Mouse (Mus musculus): ENCODE measurements around the gene Nbea. TPM values are rescaled to one million over a fixed set of nuclear protein-coding genes. Genes with fewer than 3 reads are reported as not detected.
A peak's percentile ranks its signal among the peaks of the same experiment; 100 is the strongest.

The Nbea gene
- polyA plus RNA-seq, 1 experiment from 2014 or later = 8.9 TPM

- Histone ChIP-seq H3K36me3 (no peaks in the 10 kb centered on the region), H3K4me3 (replicated peaks) (no peak overlapping the region), H3K9ac (no peak overlapping the region), H3K9me3 (no peaks in the 10 kb centered on the region), H3K4me1 (no peaks in the 10 kb centered on the region), H3K27ac (no peak overlapping the region), H3K4me2 (no peak overlapping the region), H3K27me3 (replicated peaks) (no peaks in the 10 kb centered on the region)
- ATAC-seq (ENCODE audit: insufficient read depth, low FRiP score, low read depth) = no peak
- 53% methylated on average over 2 of the region's 2 CpGs for WGBS
These were observed 295.7 kb downstream of the Nbea start for GRCm38 (mm10) chr3:55887829-55888210.

GRCm38 (mm10) chr3:55887193-55887828 lies 296.2 kb downstream of the Nbea start:
- ATAC-seq (ENCODE audit: insufficient read depth, low FRiP score, low read depth) = no peak
- 65% methylated on average over 10 of the region's 10 CpGs for WGBS
- Histone ChIP-seq H3K4me1 (no peaks in the 10 kb centered on the region), H3K9me3 (no peaks in the 10 kb centered on the region), H3K27me3 (replicated peaks) (no peaks in the 10 kb centered on the region), H3K4me3 (replicated peaks) (no peak overlapping the region), H3K4me2 (no peak overlapping the region), H3K27ac (no peak overlapping the region), H3K36me3 (no peaks in the 10 kb centered on the region), H3K9ac (no peak overlapping the region)

DNA sequence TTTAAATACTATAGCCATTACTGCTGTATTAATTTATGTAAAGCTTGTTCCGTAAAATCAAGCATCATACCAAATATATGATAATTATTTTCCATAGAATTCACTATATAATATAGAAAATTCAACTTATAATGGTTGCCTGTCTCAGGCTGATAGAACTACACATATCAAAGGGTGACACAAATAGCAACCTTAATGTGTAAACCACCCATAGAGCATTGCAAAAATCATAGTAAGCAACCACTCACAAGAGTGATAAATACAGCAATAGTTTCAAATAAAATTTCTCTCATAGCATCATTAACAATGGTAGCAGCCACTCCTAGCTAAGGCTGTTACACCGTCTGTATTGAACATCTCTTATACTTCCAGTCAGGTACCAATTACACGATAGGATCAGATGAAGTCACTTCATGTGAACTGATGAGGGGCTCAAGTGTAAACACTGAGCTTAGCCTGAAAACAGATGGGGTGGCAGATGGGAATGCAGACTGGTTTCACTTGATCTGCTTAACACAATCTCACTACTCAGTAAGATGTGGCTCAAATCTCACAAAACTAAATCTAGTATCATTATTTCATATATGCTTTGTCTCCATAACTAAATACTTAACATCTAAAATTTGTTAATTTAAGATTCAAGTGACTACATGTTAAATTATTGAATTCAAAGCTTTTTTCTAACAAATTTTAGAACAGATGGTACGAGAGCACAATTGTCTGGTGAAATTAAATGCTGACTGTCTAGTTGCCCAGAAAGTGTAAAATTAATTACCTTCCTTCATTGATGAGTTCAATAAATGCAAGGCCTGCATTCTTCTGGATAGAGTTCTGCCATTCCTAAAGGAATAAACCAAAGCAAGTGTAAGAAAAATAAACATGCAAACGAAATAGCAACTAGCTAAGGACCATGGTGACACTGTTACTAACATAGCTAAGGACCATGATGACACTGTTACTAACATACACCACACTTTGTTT lies 310.3 kb downstream of the Nbea start:
- Histone ChIP-seq H3K9me3 (no peaks in the 10 kb centered on the region), H3K36me3 (no peaks in the 10 kb centered on the region), H3K27ac (no peak overlapping the region), H3K4me3 (replicated peaks) (no peak overlapping the region), H3K9ac (no peak overlapping the region), H3K4me2 (no peak overlapping the region), H3K4me1 (no peaks in the 10 kb centered on the region), H3K27me3 (replicated peaks) (no peaks in the 10 kb centered on the region)
- WGBS = 74% methylated on average over 5 of the region's 5 CpGs
- ATAC-seq (ENCODE audit: insufficient read depth, low FRiP score, low read depth) = no peak

DNA sequence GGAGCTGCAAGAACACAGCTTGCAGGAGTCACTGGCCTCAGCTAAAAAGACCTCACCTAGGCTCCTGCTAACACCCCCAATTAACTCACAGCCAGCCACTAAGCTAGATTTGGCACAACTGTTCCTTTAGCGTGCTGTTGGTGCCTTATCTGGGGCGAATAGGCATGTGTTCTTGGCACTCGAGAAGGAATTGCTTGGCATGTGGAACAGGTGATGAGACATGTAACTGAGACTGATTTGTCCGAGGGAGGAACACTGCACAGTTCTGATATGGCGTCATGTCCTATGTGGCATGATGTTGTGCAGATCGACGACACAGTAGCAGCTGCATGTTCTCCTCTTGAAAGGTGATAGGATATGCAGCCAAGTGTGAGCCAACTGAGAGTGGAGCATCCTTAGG lies 331.0 kb downstream of the Nbea start:
- no peaks in the 10 kb centered on the region for H3K4me1 ChIP-seq
- H3K4me2 ChIP-seq = no peak overlapping the region
- no peak for ATAC-seq (ENCODE audit: insufficient read depth, low FRiP score, low read depth)
- H3K27ac ChIP-seq = no peak overlapping the region
- no peaks in the 10 kb centered on the region for H3K9me3 ChIP-seq
- no peak overlapping the region for H3K4me3 ChIP-seq (replicated peaks)
- no peaks in the 10 kb centered on the region for H3K36me3 ChIP-seq
- WGBS = 88% methylated on average over 7 of the region's 7 CpGs
- H3K27me3 ChIP-seq (replicated peaks) = no peaks in the 10 kb centered on the region
- no peak overlapping the region for H3K9ac ChIP-seq

DNA sequence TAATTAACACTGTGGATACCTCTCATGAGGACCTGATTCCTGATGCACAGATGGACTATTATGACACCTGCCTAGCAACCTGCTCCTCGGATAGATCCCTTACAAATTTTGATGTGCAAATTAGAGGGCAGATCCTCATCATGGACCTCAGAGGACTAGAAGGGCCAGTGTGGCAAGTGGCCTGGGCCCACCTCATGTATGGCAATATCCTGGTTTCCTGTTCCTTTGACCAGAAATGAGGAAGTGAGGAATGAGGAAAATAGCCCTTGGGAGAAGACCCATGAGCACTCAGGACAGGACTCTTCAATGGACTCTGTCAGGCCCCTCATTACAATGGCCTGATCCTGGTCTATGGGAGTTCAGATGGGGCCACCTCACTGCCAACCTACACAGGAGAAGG lies 336.4 kb downstream of the Nbea start:
- Histone ChIP-seq H3K36me3 (no peaks in the 10 kb centered on the region), H3K27ac (no peak overlapping the region), H3K4me1 (no peaks in the 10 kb centered on the region), H3K4me3 (replicated peaks) (no peak overlapping the region), H3K27me3 (replicated peaks) (no peaks in the 10 kb centered on the region), H3K9me3 (no peaks in the 10 kb centered on the region), H3K4me2 (no peak overlapping the region), H3K9ac (no peak overlapping the region)
- 76% methylated on average over 1 of the region's 1 CpGs for WGBS
- ATAC-seq (ENCODE audit: insufficient read depth, low FRiP score, low read depth) = no peak

GRCm38 (mm10) chr3:55837188-55837587 lies 346.3 kb downstream of the Nbea start:
- H3K4me2 ChIP-seq = no peak overlapping the region
- no peak overlapping the region for H3K9ac ChIP-seq
- H3K9me3 ChIP-seq = no peaks in the 10 kb centered on the region
- no peak overlapping the region for H3K4me3 ChIP-seq (replicated peaks)
- H3K27me3 ChIP-seq (replicated peaks) = no peaks in the 10 kb centered on the region
- no peaks in the 10 kb centered on the region for H3K36me3 ChIP-seq
- ATAC-seq (ENCODE audit: insufficient read depth, low FRiP score, low read depth) = no peak
- WGBS = 81% methylated on average over 3 of the region's 3 CpGs
- H3K27ac ChIP-seq = no peak overlapping the region
- no peaks in the 10 kb centered on the region for H3K4me1 ChIP-seq

- no peak for ATAC-seq (ENCODE audit: insufficient read depth, low FRiP score, low read depth)
- Histone ChIP-seq H3K27ac (no peak overlapping the region), H3K4me2 (no peak overlapping the region), H3K9ac (no peak overlapping the region), H3K9me3 (no peaks in the 10 kb centered on the region), H3K27me3 (replicated peaks) (no peaks in the 10 kb centered on the region), H3K4me1 (no peaks in the 10 kb centered on the region), H3K4me3 (replicated peaks) (no peak overlapping the region), H3K36me3 (no peaks in the 10 kb centered on the region)
- 50% methylated on average over 4 of the region's 4 CpGs for WGBS
These were observed 348.3 kb downstream of the Nbea start for GRCm38 (mm10) chr3:55835207-55835606.

GRCm38 (mm10) chr3:55830226-55830625 lies 353.3 kb downstream of the Nbea start:
- H3K9me3 ChIP-seq = no peaks in the 10 kb centered on the region
- H3K4me2 ChIP-seq = no peak overlapping the region
- no peak overlapping the region for H3K4me3 ChIP-seq (replicated peaks)
- no peaks in the 10 kb centered on the region for H3K36me3 ChIP-seq
- H3K9ac ChIP-seq = no peak overlapping the region
- no peaks in the 10 kb centered on the region; the same call in 1 of the 2 replicates for H3K4me1 ChIP-seq
- H3K27me3 ChIP-seq (replicated peaks) = no peaks in the 10 kb centered on the region
- H3K27ac ChIP-seq = no peak overlapping the region
- WGBS = 53% methylated on average over 5 of the region's 5 CpGs
- no peak for ATAC-seq (ENCODE audit: insufficient read depth, low FRiP score, low read depth)

GRCm38 (mm10) chr3:55828481-55829256 lies 354.8 kb downstream of the Nbea start:
- H3K4me3 ChIP-seq (replicated peaks) = no peak overlapping the region
- no peak overlapping the region for H3K4me2 ChIP-seq
- H3K9ac ChIP-seq = no peak overlapping the region
- no peaks in the 10 kb centered on the region for H3K36me3 ChIP-seq
- no peaks in the 10 kb centered on the region for H3K9me3 ChIP-seq
- 26% methylated on average over 10 of the region's 10 CpGs for WGBS
- no peaks in the 10 kb centered on the region for H3K27me3 ChIP-seq (replicated peaks)
- H3K4me1 ChIP-seq = no peaks in the 10 kb centered on the region; the same call in 1 of the 2 replicates
- peak; percentile 35; the same call in 1 of the 2 replicates for ATAC-seq (ENCODE audit: insufficient read depth, low FRiP score, low read depth)
- H3K27ac ChIP-seq = peak overlapping the region; percentile 31; the same call in 1 of the 2 replicates

DNA sequence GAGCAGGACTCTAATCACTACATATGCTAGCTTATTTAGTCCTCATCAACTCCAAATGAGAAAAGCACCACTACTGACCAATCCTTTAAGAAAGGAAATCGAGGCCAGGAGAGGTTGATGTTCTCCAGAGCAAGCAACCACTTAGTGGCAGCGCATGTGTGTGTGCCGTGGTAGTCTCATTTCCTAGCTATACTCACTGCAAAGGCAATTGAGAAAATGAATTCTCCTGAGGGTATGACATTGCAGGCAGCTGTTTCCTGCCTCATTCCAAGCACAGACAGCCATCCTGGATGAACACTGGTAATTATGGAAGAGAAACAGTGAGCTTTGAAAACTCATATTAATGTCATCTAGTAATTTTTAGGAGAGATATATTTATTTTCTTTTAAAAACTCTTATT lies 358.6 kb downstream of the Nbea start:
- Histone ChIP-seq H3K4me2 (no peak overlapping the region), H3K27ac (no peak overlapping the region), H3K36me3 (no peaks in the 10 kb centered on the region), H3K9me3 (no peaks in the 10 kb centered on the region), H3K9ac (no peak overlapping the region), H3K4me3 (replicated peaks) (no peak overlapping the region), H3K27me3 (replicated peaks) (no peaks in the 10 kb centered on the region), H3K4me1 (no peaks in the 10 kb centered on the region; the same call in 1 of the 2 replicates)
- 68% methylated on average over 3 of the region's 3 CpGs for WGBS
- ATAC-seq (ENCODE audit: insufficient read depth, low FRiP score, low read depth) = no peak

DNA sequence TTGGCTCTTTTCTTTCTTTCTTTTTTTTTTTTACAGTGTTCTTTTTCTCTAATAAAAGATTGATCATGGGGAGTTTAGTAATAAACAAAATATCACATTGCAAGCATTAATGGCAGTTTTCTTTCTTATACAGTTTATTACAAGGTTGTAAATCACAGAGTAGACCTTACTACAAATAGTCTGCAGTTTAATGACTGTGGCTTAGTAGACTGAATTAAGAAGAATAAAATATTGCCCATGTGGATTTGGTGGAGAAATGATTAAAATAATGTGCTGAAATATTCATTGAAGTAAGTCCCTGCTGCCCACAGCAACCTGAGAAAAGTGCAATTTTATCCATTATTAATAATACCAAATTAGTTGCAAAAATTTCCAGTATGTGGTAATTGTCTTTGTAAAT lies 363.9 kb downstream of the Nbea start:
- H3K9ac ChIP-seq = no peak overlapping the region
- H3K4me2 ChIP-seq = no peak overlapping the region
- no peak overlapping the region for H3K27ac ChIP-seq
- H3K9me3 ChIP-seq = no peaks in the 10 kb centered on the region
- no peaks in the 10 kb centered on the region for H3K27me3 ChIP-seq (replicated peaks)
- ATAC-seq (ENCODE audit: insufficient read depth, low FRiP score, low read depth) = no peak
- no peaks in the 10 kb centered on the region for H3K4me1 ChIP-seq
- H3K4me3 ChIP-seq (replicated peaks) = no peak overlapping the region
- H3K36me3 ChIP-seq = no peaks in the 10 kb centered on the region

DNA sequence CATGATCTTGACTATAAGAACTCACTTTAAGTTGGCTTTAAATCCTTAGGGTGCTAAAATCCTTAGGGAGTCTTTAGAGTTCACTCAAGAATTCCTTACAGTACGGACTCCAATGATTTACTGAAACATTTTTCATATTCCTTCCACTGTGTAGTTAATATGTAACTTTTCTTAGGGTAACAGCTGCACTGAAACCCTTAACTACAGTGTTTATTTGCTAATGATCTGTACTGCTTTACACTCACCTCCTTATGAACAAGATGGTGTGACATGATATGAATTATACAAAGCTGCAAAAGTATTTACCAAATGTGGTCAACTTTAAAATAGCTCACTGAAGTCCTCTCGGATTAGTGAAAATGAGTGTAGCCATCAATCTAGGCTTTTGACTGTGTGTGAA lies 365.4 kb downstream of the Nbea start:
- no peaks in the 10 kb centered on the region for H3K9me3 ChIP-seq
- H3K9ac ChIP-seq = no peak overlapping the region
- no peak; the same call in 1 of the 2 replicates for ATAC-seq (ENCODE audit: insufficient read depth, low FRiP score, low read depth)
- no peaks in the 10 kb centered on the region for H3K4me1 ChIP-seq
- no peak overlapping the region for H3K27ac ChIP-seq
- no peak overlapping the region for H3K4me3 ChIP-seq (replicated peaks)
- H3K4me2 ChIP-seq = no peak overlapping the region
- 57% methylated on average over 2 of the region's 2 CpGs for WGBS
- no peaks in the 10 kb centered on the region for H3K36me3 ChIP-seq
- H3K27me3 ChIP-seq (replicated peaks) = no peaks in the 10 kb centered on the region

Measured in stomach, embryonic 15.5 days (tissue).